Mouse (Mus musculus) T-helper 17 cell (primary cell): Measurements from ENCODE around the gene Pipox.

Experiments
- in situ Hi-C, 2 experiments: fragments of 300-600 bp; cut with MboI, MseI; formaldehyde crosslinking; loops; 1 replicate in 1 of 2; 2 replicates in 1 of 2; pipeline ENCODE4 v1.15.1; 2025; ENCODE audit warnings: high pct_unique_total_duplicates in 2 of 2

Gene Pipox

DNA sequence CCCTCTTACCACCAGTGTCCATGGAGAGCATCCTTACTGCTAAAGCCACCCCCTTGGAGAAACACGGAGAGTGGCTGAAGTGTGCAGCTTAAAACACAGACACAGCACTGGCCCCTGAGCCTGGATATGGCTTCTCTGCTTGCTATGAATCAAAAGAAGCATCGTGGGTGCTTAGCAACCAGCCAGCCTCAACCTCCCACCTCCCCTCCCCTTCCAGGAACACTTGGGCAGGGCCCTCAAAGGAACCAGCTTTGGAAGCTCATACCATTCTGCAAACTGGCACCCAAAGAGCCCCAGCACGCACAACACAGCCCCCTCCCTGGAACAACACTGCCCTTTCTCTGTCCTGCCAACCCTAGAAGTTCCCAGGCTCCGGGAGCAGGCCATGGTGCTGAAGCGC, 15.5 kb upstream of the Pipox start:
- in situ Hi-C loops, result loop anchor here in 1 of 2 experiments (25.0 kb wide), 1 partner anchor 753 kb away; no protein-coding TSS in a partner anchor

DNA sequence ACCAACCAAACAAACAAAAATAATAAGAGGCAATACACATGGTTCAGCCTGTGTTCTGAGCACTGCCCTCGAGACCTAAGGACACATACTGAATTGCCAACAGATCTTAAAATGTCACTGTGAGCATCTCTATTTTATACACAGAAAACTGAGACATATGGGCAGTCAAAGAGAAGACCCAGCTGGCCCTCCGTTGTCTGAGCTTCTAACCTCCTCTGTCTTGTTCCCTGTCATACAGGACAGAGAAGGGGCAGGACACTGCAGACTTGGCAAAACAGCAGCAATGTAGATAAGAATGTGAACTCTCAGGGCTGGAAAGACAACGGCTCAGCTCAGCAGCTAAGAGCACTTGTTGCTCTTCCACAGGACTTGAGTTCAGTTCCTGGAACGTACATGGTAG, 14.6 kb upstream of the Pipox start:
- in situ Hi-C loops, result loop anchor here in 1 of 2 experiments (25.0 kb wide), 1 partner anchor 754 kb away; no protein-coding TSS in a partner anchor

DNA sequence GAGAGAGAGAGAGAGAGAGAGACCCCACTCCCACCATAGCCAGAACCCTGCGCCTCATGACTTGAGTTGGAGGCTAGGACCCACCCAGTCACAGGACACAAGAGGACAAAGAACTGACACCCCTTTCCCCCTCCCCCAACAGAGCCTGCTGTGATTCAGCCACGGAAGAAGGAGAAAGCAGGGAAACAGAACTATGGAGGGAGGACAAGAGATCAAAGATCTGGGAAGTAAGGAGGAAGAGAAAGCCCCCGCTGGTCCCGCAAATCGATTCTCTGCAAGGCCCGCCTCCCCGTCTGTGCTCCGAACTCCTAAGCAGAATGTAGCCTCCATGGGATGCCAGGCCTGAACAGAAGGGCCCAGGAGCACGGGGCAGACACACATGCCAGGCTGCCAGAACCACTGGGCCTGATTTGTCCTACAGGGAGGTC, 12.9 kb upstream of the Pipox start:
- in situ Hi-C loops, result loop anchor here in 1 of 2 experiments (25.0 kb wide), 1 partner anchor 756 kb away; no protein-coding TSS in a partner anchor

DNA sequence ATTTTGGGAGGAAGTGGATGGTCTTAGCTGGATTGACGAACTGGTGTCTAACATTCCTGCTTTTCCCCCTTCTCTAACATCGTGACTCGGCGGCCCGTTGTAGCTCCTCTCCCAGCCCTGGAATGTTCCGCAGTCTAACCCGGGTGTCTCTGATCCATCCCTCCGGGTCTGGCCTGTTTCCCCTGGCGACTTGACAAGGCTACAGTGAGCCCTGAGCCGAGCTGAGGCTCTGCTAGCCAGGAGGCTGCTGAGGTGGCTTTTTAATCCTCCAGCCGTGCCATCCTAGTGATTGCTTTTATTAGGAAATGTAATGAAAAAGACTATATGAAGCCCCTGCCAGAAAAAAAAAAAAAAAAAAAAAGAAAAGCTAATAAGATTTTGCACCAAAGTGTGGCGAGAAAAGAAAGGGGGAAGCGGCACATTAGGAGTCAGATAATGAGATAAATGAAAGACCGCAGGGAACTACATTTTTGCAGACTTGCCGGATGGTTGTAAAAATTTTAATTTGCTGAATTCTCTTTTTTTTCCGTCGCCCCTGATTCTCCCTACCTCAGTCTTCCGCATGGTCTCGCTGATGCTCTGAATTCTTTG, 12.3 kb upstream of the Pipox start:
- in situ Hi-C loops, result loop anchor here in 1 of 2 experiments (25.0 kb wide), 1 partner anchor 756 kb away; no protein-coding TSS in a partner anchor

DNA sequence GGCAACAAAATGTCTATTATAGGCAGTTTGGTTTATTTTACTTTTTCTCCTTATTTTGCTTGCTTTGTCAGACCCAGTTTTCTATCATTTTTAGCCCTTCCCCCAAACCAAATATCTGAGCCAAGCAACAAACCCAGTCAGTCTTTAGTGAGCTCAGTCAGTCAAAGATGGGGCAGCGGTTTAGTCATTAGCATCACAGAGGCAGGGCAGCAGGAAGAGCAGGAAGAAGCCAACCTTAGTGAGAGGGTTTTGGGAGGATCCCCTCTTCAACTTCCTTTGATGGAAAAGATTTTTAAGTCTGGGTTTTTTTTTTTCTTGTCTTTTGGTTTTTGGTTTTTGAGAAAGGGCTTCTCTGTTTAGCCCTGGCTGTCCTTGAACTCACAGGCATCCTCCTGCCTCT, 10.8 kb upstream of the Pipox start:
- in situ Hi-C loops, result loop anchor here in 1 of 2 experiments (25.0 kb wide), 1 partner anchor 758 kb away; no protein-coding TSS in a partner anchor

DNA sequence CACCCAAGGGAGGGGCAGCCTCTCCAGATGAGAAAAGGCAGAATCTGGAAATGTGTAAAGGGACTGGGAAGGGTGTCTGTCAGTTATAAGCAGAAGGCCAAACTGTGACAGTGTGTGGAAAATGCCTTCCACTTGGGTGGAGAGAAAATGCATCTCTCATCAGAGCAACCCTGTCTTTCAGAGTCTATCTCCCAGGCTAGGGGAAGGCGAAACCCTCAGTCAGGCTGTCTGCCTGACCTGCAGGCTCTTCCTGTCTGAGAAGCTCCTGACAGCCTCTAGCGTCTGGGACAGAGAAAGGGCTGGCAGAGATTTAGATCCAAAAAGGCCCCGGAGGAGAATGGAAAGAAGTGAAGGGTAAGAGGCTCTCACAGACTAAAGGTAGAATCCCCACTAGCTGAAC, 9.9 kb upstream of the Pipox start:
- in situ Hi-C loops, result loop anchor here in 1 of 2 experiments (25.0 kb wide), 1 partner anchor 759 kb away; no protein-coding TSS in a partner anchor

DNA sequence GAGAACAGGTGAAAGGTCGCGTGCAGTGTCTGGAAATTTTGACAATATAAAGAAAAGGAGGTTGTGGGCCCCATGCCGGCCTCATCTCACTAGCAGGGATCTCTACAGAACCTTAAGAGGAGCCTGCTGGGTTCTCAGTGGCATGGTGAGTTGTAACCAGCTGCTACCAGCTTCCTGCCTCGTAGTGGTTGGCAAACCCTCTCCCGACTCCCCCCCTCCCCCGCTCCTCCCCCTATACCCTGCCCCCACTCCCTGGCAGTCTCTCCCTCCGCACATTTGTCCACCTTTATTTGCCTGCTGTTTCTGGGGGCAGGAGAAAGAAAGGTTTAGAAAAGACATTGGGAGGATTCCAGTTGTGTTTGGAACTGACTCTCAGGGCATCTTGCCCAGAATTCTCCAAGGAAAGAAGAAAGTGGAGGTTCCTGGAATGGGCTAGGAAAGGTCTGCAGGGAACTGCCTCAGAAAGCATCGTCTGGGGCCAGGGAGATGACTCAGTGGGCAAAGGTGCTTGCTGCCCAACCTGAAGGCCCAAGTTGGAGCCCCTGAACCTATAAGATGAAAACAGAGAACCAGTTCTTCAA, 8.0 kb upstream of the Pipox start:
- in situ Hi-C loops, result loop anchor here in 1 of 2 experiments (25.0 kb wide), 1 partner anchor 760 kb away; no protein-coding TSS in a partner anchor

DNA sequence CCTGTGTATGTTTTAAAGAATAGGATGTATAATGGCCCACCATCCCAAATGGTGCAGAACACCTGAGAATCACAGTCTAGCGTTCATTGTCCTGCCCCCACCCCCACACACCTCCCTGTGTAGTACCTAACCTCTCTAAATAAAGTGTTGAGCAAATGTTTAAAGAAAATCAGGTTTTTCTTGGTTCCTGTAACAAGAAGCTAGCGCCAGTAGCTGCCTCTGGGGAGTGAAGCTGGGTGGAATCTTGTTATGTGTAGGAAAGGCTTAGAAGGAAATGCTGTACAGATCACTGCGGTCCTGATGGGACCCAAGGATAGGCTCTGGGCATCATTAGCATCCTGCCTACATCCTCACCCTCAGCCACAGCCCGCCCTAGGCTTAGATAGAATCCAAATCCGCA, 7.5 kb upstream of the Pipox start:
- in situ Hi-C loops, result loop anchor here in 1 of 2 experiments (25.0 kb wide), 1 partner anchor 761 kb away; no protein-coding TSS in a partner anchor

DNA sequence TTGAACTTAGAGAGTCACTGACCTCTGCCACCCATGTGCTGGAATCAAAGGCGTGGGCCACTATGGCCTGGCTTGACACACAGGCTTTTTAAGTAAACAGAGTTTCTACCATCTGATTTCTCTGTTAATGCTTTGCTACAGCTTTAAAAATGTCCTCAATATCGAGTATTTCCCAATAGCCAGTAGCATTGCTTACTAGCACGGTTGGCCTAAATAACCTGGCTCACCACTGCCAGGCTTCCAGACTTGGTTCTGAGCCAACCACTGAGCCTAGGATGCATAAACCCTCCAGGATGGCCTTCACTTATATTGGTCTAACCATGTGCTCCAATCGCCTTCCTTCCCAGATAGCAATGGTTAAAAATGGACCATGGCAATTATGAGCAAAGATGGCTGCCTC, 6.8 kb upstream of the Pipox start:
- in situ Hi-C loops, result loop anchor here in 1 of 2 experiments (25.0 kb wide), 1 partner anchor 762 kb away; no protein-coding TSS in a partner anchor

DNA sequence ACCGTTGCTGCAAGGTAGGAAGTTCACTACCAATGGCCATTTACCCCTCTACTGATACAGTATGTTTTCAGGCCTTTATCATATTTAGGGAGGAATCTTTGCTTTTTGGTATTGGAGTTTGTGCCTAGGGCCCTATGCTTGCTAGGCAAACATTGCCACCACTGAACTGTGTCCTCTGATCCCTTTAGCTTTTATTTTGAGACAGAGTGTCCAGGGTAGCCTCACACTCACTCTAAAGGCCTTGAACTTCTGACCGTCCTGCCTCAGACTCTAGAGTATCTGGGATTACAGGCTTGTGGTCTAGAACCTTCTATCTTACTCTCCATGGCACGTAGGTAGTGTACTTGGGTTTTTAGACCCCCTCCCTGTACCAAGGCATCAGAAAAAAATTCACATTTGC, 6.3 kb upstream of the Pipox start:
- in situ Hi-C loops, result loop anchor here in 1 of 2 experiments (25.0 kb wide), 1 partner anchor 762 kb away; no protein-coding TSS in a partner anchor

DNA sequence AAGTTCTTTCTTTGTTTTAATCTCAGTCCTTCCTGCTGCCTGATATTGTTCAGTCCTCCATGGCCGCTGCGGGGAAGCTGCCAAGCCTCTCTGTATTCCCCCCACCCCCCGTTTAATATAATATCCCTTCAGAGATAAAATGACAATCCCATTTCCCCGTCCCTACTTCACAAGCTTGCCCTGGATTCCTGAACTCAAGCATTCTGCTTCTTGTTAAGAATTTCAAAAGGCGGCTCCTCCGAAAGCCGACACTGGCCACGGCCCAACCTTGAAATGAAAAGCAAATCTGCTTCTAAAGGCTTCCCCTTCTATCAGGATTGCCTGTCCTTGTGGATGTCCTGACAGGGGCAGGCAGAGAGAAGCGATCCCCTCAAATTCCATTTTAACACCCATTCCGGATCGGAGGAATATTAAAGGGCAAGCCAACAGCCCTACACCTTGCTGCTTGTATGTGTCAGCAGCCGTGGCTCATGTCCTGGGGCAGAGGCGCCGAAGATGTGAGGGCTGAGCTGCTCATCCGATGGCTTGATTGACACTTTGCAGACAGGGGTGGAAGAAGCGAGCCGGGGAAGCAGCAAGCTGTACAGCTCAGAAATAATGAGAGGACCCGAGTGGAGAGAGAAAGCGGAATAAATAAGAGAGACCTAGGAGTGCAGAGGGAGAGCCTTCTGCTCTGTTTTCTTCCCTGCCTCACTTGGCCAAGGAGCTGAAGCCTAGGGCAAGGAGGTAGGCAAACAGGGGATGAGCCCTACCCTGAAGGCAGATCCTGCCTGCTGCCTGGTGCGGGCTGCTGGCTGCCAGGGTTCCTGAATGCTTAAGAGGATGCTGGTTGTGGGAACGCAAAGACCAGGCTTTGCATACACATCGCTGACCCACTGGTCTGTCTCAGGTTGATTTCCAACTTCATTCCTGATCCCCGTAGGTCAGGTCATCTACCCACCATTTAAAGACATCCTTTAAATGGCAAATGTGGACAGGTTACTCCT, 3.2 kb upstream of the Pipox start:
- in situ Hi-C loops, result no loop called here

DNA sequence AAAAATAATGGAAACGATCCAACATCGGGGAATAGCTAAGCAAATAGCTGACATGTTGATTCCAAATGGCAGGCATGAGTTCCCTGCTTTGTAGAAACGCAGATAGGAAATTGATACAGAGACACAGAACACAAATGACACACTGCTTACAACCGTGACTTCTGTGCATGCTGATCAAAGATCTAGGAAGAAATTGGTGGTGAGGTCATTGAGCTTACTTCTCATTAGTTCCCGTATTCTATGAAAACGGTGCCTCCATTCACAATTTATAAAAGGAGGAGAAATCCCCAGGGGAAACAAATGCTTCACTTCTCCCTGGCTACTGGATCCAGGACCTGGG, 2.6 kb upstream of the Pipox start:
- in situ Hi-C loops, result no loop called here

DNA sequence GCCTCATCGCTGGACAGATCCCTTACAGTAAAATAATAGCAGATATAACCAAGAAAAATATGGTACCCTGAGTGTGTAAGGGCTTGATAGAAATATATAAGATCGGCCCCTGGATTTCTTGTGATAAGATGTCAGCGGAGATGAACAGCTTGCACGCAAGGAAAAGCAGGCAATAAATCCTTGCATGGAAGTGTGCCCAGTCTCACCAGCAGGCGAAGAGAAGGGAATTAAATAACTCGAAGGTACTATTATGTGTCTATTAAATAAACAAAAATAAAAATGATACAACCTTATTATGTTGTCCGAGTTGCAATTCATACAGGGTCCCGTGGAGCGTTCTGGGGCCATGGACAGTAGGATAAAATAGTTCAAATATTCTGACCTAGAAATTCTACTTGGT, 2.1 kb upstream of the Pipox start:
- in situ Hi-C loops, result no loop called here

DNA sequence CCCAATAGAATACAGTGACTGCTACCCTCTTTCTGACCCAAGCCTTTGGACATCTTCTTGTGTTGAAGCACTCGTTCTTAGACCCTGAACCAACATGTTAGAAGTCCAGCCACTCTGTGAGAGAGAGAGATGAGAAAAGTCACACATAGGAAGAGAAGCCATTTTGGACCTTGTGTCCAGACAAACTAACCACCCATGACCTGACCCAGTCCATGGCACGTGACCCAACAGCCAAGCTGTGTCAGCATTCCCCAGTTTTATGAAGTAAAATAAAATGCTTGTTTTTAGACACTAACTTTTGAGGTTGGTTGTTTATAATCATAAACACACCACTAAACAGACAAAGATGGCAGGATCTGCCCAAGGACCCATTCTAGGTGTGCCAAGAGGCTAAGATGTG, 1.1 kb upstream of the Pipox start:
- in situ Hi-C loops, result no loop called here

DNA sequence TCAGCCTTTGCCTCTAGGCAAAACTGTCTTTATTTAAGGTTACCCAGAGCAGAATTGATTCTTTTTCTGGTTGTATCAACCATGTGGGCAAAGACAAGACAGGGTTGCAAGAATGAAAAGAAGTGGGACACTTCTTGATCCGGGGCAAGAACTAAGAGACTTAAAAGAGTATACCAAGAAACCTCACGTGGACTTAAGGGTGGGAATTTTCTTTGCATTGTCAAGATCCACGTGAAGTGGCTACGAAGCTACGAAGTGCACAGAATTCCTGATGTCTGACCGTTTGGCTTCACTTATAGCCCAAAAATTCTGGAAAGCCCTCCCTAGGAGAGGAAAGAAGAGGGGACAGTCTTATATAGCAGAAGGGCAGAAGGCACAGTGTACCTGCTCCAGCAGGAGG, 613 bp downstream of the Pipox start:
- in situ Hi-C loops, result no loop called here

DNA sequence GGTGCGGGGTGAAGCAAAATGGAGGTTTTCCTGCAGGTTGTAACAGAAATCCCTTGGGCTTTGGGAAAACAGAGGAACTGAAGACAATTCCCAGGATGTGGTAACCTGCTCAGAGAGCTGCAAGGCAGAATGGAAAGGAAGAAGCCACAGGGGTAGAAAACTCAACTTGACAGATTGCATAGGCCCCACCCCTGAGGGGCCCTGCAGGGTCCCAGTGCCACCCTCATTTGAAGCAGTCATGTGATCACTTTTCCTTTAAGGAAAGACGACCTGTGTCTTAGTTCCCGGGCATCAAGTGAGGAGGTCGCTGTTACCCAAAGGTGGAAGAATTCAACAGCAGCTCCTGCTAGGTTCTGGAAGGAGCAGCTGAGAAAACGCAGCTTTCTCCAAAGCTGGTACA, 1.0 kb downstream of the Pipox start:
- in situ Hi-C loops, result no loop called here

DNA sequence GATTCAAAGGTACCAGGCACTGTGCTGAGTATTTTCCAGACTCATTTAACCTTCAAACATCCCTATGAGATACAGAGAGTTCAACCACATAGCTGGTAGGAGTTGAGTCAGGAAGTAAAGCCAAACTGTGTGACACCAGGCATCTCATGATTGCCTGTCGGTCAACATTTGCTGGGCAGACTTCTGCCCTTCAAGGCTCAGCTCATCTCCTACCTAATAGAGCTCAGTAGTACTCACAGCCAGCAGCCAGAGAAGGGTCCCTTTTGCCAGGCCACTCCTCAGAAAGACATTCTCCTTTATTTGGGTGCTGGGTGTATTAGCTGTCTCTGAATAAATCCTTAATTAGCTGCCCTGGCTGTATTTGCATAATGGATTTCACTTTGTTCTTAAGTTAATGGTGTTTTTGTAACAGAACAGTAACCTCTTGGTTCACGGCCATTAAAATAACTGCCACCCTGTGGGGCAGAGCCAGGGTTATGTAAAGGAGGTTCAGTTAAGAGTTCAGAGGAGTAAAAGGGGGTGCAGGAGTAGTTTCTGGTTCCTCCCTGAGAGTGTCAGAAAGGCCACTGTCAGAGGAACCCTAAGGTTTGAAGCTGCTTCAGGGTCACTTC, 3.1 kb downstream of the Pipox start:
- in situ Hi-C loops, result no loop called here

DNA sequence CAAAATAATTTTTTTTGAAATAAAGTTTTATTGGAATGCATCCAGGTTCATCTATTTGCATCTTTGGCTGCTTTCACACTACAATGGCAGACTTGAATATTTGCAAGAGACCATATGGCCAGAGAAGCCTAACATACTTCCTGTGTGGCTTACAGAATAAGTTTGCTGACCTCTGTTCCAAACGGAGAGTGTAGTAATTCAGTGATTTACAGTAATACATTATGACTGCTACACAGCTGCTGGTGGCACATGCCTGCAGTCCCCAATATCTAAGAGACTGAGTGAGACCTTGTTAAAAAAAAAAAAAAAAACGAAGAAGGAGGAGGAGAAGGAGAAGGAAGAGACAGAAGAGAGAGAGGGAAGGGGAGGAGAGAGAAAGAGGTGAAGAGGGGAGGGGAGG, 4.4 kb downstream of the Pipox start:
- in situ Hi-C loops, result no loop called here

DNA sequence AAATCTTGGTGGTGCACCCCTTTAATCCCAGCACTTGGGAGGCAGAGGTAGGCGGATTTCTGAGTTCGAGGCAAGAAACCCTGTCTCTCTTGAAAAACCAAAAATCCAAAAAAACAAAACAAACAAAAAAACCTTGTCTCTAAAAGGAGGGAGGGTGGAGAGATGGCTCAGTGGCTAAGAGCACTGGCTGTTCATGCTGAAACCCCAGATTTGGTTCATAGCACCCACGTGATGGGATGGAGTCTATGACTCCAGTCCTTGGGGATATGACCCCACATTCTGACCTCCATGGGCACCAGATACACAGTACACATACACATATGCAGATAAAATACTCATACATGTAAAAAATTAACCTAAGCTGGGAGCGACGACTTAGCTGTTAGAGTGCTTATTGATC, 5.0 kb downstream of the Pipox start:
- in situ Hi-C loops, result no loop called here

DNA sequence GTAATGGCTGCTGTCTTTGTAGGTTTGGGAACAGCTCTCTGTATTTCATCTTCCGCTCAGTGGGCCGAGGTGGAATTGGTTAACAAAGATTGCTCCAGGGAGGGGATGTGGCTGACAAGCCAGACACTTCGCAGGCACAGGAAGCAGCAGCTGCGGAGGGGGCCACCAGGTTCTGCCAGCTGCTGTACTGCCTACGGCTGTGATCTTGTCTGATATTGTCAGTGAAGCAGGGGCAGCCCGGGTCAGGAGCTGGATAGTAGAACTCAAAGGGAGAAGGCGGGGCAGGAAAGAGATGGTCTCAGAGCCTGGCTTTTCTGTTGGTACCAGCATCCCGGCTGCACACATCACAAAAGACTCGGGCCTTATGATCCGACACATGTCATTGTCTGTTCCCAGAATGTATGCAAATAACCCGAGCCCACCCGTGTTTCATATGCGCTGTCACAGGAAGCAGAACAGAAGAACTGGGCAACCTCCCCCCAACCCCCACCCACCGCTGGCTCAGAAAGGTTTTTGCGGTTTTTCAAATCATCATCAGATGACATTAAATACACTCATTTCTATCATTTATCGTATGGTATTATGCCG, 6.4 kb downstream of the Pipox start:
- in situ Hi-C loops, result no loop called here

DNA sequence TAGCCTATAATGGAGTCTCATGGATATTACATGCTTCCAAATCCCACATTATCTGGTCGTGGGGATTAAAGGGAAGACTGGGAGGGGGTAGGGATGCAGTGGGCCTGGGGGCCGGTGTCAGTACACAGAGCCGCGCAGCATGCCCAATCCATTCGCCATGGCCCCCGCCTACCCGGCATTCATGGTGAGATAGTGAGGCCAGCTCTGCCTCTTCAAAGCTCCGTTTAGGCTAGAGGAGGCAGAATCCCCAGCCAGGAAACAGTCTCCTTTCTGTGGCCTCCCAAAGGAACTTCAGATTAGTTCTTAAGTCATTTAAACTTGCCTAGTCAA, 8.7 kb downstream of the Pipox start:
- in situ Hi-C loops, result no loop called here
